Mouse (Mus musculus) CH12.LX (cell line): ENCODE measurements around the gene Alg13.

Source experiments
- CTCF ChIP-seq, 2 experiments: IDR thresholded peaks in 1 of 2; conservative IDR thresholded peaks in 1 of 2; 2 replicates each; pipeline ENCODE4 v1.5.1; 2011 to 2012; ENCODE audit warnings: low read depth in 2 of 2, low read length in 2 of 2, improper control_type of control experiment in 1 of 2, inconsistent platforms in 1 of 2, mild to moderate bottlenecking in 1 of 2, moderate library complexity in 1 of 2
- EP300 ChIP-seq: IDR thresholded peaks from 2 replicates; pipeline ENCODE4 v1.6.1; 2011; ENCODE audit warnings: low read length, improper control_type of control experiment
- JUND ChIP-seq: conservative IDR thresholded peaks from 2 replicates; pipeline ENCODE4 v1.6.1; 2011; ENCODE audit warnings: low read depth, low read length, improper control_type of control experiment
- MAFK ChIP-seq: IDR thresholded peaks from 2 replicates; pipeline ENCODE4 v1.6.1; 2011; ENCODE audit warnings: low read length, improper control_type of control experiment; ENCODE audit not compliant: insufficient replicate concordance
- MXI1 ChIP-seq: IDR thresholded peaks from 2 replicates; pipeline ENCODE4 v1.6.1; 2011; ENCODE audit warnings: mild to moderate bottlenecking, low read depth, low read length, improper control_type of control experiment
- NELFE ChIP-seq: IDR thresholded peaks from 2 replicates; pipeline ENCODE4 v1.6.1; 2011; ENCODE audit warnings: low read depth, low read length, improper control_type of control experiment
- POLR2A ChIP-seq: IDR thresholded peaks from 2 replicates; pipeline ENCODE4 v1.6.1; 2011; ENCODE audit warnings: low read depth, mild to moderate bottlenecking, improper control_type of control experiment, low read length
- USF1 ChIP-seq: IDR thresholded peaks from 2 replicates; pipeline ENCODE4 v1.6.1; 2014; ENCODE audit warnings: low read depth, mild to moderate bottlenecking, inconsistent platforms, low read length, improper control_type of control experiment
- ZMIZ1 ChIP-seq: IDR thresholded peaks from 2 replicates; pipeline ENCODE4 v1.6.1; 2012; ENCODE audit warnings: low read depth, mild to moderate bottlenecking, inconsistent platforms, low read length, improper control_type of control experiment

DNA sequence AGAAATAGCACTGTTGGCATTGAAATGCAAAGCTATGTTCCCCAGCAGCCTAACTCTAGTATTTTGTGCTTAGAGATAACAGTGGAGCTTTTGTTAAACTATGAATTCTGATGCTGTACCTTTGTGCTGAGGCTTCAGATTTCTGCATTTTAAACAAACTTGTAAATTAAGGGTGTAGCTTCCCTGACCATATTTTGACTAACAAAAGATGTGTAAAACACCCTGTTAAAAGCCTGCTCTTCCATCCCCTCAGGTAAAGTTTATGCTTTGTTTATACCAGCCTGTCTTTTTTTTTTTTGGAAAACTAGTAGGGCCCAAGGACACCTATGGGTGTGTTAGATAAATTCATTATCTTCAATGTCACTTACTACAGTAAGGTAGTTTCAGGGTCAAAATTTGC is 20.3 kb downstream of the Alg13 start:
- TF ChIP-seq NELFE (no peak), POLR2A (no peak), ZMIZ1 (no peak), EP300 (no peak), USF1 (no peak), CTCF (conservative IDR thresholded peaks at IDR 0.05 in 1 of 2, IDR thresholded peaks at IDR 0.05 in 1 of 2; ENCODE audit: low read depth in 2 of 2, low read length in 2 of 2) (no peak), MXI1 (no peak), MAFK (no peak), JUND (no peak)
